Mouse (Mus musculus): ENCODE results near the gene Col9a2.

Col9a2 gene

GRCm38 (mm10) chr4:121088696-121089095 is 49.5 kb downstream of the Col9a2 start:
- no peak for DNase-seq

- no peak for DNase-seq
Observed at GRCm38 (mm10) chr4:121090211-121090610, 51.0 kb downstream of the Col9a2 start.

GRCm38 (mm10) chr4:121097650-121098378 is 58.6 kb downstream of the Col9a2 start, which contains the start of gene Zmpste24:
Zmpste24 (minus strand) TSS chr4:121098241.
- DNase-seq: peak; percentile 90

- no peak for DNase-seq
Observed at GRCm38 (mm10) chr4:121103304-121103703, 64.1 kb downstream of the Col9a2 start.

Data from kidney, postnatal 10 days (tissue).